Mouse (Mus musculus): Measurements from ENCODE around the gene Ank2. TPM values are rescaled to one million over a fixed set of nuclear protein-coding genes. Genes with fewer than 3 reads are reported as not detected.

Gene Ank2
- polyA plus RNA-seq, 1 experiment, result 0.75 TPM

GRCm38 (mm10) chr3:127282277-127282676, 216.9 kb downstream of the Ank2 start:
- no peak overlapping the region for H3K4me3 ChIP-seq (ENCODE audit: insufficient read depth, low read length)
- peaks cover 6% of the 10 kb centered on the region for H3K4me1 ChIP-seq (ENCODE audit: control insufficient read depth, insufficient read depth, low read length)
- H3K27ac ChIP-seq (ENCODE audit: insufficient read depth, low read depth, low read length), result peak overlapping the region; percentile 34
- TF ChIP-seq CTCF (IDR thresholded peaks at IDR 0.05; ENCODE audit: low read depth, low read length), result no peak

- Histone ChIP-seq H3K4me3 (ENCODE audit: insufficient read depth, low read length) (no peak overlapping the region), H3K27ac (ENCODE audit: insufficient read depth, low read depth, low read length) (no peak overlapping the region), H3K4me1 (ENCODE audit: control insufficient read depth, insufficient read depth, low read length) (peaks cover 6% of the 10 kb centered on the region)
- TF ChIP-seq CTCF (IDR thresholded peaks at IDR 0.05; ENCODE audit: low read depth, low read length) (no peak), POLR2A (IDR thresholded peaks at IDR 0.05; ENCODE audit: borderline replicate concordance, low read depth, low read length) (no peak)
Observed at GRCm38 (mm10) chr3:127281390-127281789, 217.8 kb downstream of the Ank2 start.

- Histone ChIP-seq H3K4me3 (ENCODE audit: insufficient read depth, low read length) (no peak overlapping the region), H3K27ac (ENCODE audit: insufficient read depth, low read depth, low read length) (no peak overlapping the region), H3K4me1 (ENCODE audit: control insufficient read depth, insufficient read depth, low read length) (peaks cover 6% of the 10 kb centered on the region)
- TF ChIP-seq POLR2A (IDR thresholded peaks at IDR 0.05; ENCODE audit: borderline replicate concordance, low read depth, low read length) (no peak), CTCF (IDR thresholded peaks at IDR 0.05; ENCODE audit: low read depth, low read length) (no peak)
Observed at GRCm38 (mm10) chr3:127280376-127280775, 218.8 kb downstream of the Ank2 start.

GRCm38 (mm10) chr3:127275953-127276352, 223.2 kb downstream of the Ank2 start:
- Histone ChIP-seq H3K4me3 (ENCODE audit: insufficient read depth, low read length) (no peak overlapping the region), H3K4me1 (ENCODE audit: control insufficient read depth, insufficient read depth, low read length) (no peaks in the 10 kb centered on the region), H3K27ac (ENCODE audit: insufficient read depth, low read depth, low read length) (no peak overlapping the region)
- TF ChIP-seq POLR2A (IDR thresholded peaks at IDR 0.05; ENCODE audit: borderline replicate concordance, low read depth, low read length) (no peak), CTCF (IDR thresholded peaks at IDR 0.05; ENCODE audit: low read depth, low read length) (no peak)

GRCm38 (mm10) chr3:127272801-127273200, 226.3 kb downstream of the Ank2 start:
- no peak overlapping the region for H3K4me3 ChIP-seq (ENCODE audit: insufficient read depth, low read length)
- no peak overlapping the region for H3K27ac ChIP-seq (ENCODE audit: insufficient read depth, low read depth, low read length)
- TF ChIP-seq POLR2A (IDR thresholded peaks at IDR 0.05; ENCODE audit: borderline replicate concordance, low read depth, low read length), result no peak
- no peak for TF ChIP-seq CTCF (IDR thresholded peaks at IDR 0.05; ENCODE audit: low read depth, low read length)
- no peaks in the 10 kb centered on the region for H3K4me1 ChIP-seq (ENCODE audit: control insufficient read depth, insufficient read depth, low read length)

- H3K4me3 ChIP-seq (ENCODE audit: insufficient read depth, low read length), result no peak overlapping the region
- no peak overlapping the region for H3K27ac ChIP-seq (ENCODE audit: insufficient read depth, low read depth, low read length)
- H3K4me1 ChIP-seq (ENCODE audit: control insufficient read depth, insufficient read depth, low read length), result no peaks in the 10 kb centered on the region
- TF ChIP-seq CTCF (IDR thresholded peaks at IDR 0.05; ENCODE audit: low read depth, low read length), result no peak
- no peak for TF ChIP-seq POLR2A (IDR thresholded peaks at IDR 0.05; ENCODE audit: borderline replicate concordance, low read depth, low read length)
Observed at GRCm38 (mm10) chr3:127269616-127270015, 229.5 kb downstream of the Ank2 start.

- Histone ChIP-seq H3K4me3 (ENCODE audit: insufficient read depth, low read length) (no peak overlapping the region), H3K4me1 (ENCODE audit: control insufficient read depth, insufficient read depth, low read length) (no peaks in the 10 kb centered on the region), H3K27ac (ENCODE audit: insufficient read depth, low read depth, low read length) (no peak overlapping the region)
- TF ChIP-seq POLR2A (IDR thresholded peaks at IDR 0.05; ENCODE audit: borderline replicate concordance, low read depth, low read length), result no peak
- no peak for TF ChIP-seq CTCF (IDR thresholded peaks at IDR 0.05; ENCODE audit: low read depth, low read length)
Observed at GRCm38 (mm10) chr3:127267846-127268245, 231.3 kb downstream of the Ank2 start.

- TF ChIP-seq CTCF (IDR thresholded peaks at IDR 0.05; ENCODE audit: low read depth, low read length) (no peak), POLR2A (IDR thresholded peaks at IDR 0.05; ENCODE audit: borderline replicate concordance, low read depth, low read length) (no peak)
Observed at GRCm38 (mm10) chr3:127265732-127266131, 233.4 kb downstream of the Ank2 start.

GRCm38 (mm10) chr3:127265182-127265581, 234.0 kb downstream of the Ank2 start:
- H3K27ac ChIP-seq (ENCODE audit: insufficient read depth, low read depth, low read length), result no peak overlapping the region
- TF ChIP-seq POLR2A (IDR thresholded peaks at IDR 0.05; ENCODE audit: borderline replicate concordance, low read depth, low read length) (no peak), CTCF (IDR thresholded peaks at IDR 0.05; ENCODE audit: low read depth, low read length) (no peak)
- H3K4me3 ChIP-seq (ENCODE audit: insufficient read depth, low read length), result no peak overlapping the region
- H3K4me1 ChIP-seq (ENCODE audit: control insufficient read depth, insufficient read depth, low read length), result no peaks in the 10 kb centered on the region

More at GRCm38 (mm10) chr3:127265732-127266131, 233.4 kb downstream of the Ank2 start:
- Histone ChIP-seq H3K4me1 (ENCODE audit: control insufficient read depth, insufficient read depth, low read length) (no peaks in the 10 kb centered on the region), H3K4me3 (ENCODE audit: insufficient read depth, low read length) (no peak overlapping the region), H3K27ac (ENCODE audit: insufficient read depth, low read depth, low read length) (no peak overlapping the region)

GRCm38 (mm10) chr3:127260786-127261166, 238.4 kb downstream of the Ank2 start:
- Histone ChIP-seq H3K4me3 (ENCODE audit: insufficient read depth, low read length) (no peak overlapping the region), H3K4me1 (ENCODE audit: control insufficient read depth, insufficient read depth, low read length) (no peaks in the 10 kb centered on the region), H3K27ac (ENCODE audit: insufficient read depth, low read depth, low read length) (no peak overlapping the region)
- TF ChIP-seq POLR2A (IDR thresholded peaks at IDR 0.05; ENCODE audit: borderline replicate concordance, low read depth, low read length) (no peak), CTCF (IDR thresholded peaks at IDR 0.05; ENCODE audit: low read depth, low read length) (no peak)
